Mouse (Mus musculus) cerebellum, adult 2 months (tissue): ENCODE measurements around the gene Cops3. TPM values are rescaled to one million over a fixed set of nuclear protein-coding genes. Genes with fewer than 3 reads are reported as not detected.
A peak's percentile ranks its signal among the peaks of the same experiment; 100 is the strongest.

Source experiments
- DNase-seq, 2 experiments: peaks; one replicate each; pipeline ENCODE4 v3.0.0; 2021
- H3K27ac ChIP-seq: fragments of 200-500 bp; 2 replicates; pipeline ENCODE4 v1.5.1; 2012; ENCODE audit warnings: low read length, control low read depth, inconsistent platforms; ENCODE audit not compliant: insufficient read depth
- H3K27me3 ChIP-seq: fragments of 200-500 bp; 2 replicates; pipeline ENCODE4 v1.6.1; 2012; ENCODE audit warnings: inconsistent platforms, mild to moderate bottlenecking, low read length, moderate library complexity; ENCODE audit not compliant: control insufficient read depth, insufficient read depth
- H3K4me1 ChIP-seq: fragments of 200-500 bp; 2 replicates; pipeline ENCODE4 v1.6.1; 2011; ENCODE audit warnings: low read length; ENCODE audit not compliant: control insufficient read depth, insufficient read depth
- H3K4me3 ChIP-seq: fragments of 200-500 bp; replicated peaks from 2 replicates; pipeline ENCODE3; 2011; ENCODE audit warnings: mild to moderate bottlenecking, low read depth, low read length, control low read depth; ENCODE audit not compliant: insufficient read depth
- CTCF ChIP-seq: fragments of 200-500 bp; IDR thresholded peaks from 2 replicates; pipeline ENCODE4 v1.5.1; 2011; ENCODE audit warnings: low read depth, mild to moderate bottlenecking, control low read depth, low read length, moderate library complexity, borderline replicate concordance; ENCODE audit not compliant: insufficient read depth
- POLR2A ChIP-seq: fragments of 200-500 bp; IDR thresholded peaks from 2 replicates; pipeline ENCODE4 v1.6.1; 2011; ENCODE audit warnings: low read length, control low read depth, borderline replicate concordance; ENCODE audit not compliant: insufficient read depth
- WGBS: fragments of 180-500 bp; shearing (Covaris S2); methylation state at CpG from one replicate; pipeline ENCODE4 v1.1.7; 2018; 5-methylcytosine and 5-hydroxymethylcytosine counted together
- polyA plus RNA-seq: library from polyadenylated mRNA; depleted of rRNA; stranded (reverse); fragments of >200 nt; gene quantifications from 2 replicates; pipeline ENCODE4 v1.2.3, GENCODE M21; 2012

The Cops3 gene
- polyA plus RNA-seq, 1 experiment: 66.8 TPM

DNA sequence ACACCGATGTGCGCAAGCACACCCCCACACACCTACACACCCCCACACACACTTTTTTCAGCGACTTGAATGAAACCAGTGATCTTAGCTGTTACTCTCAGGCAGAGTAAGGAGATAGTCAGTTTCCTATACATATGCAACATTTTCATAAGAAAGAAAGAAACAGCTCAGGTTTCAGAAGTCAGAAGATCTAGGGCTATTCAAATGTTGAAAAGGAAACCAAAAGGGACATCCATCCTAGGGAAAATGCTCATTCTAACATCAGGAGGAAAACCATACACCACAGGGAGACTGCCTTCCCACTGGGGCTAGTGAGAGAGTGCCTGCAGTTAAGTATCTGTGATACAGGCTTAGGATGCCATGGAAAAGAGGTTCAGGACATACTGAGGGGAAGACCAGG, 18.0 kb downstream of the Cops3 start:
- Histone ChIP-seq H3K27ac (no peak overlapping the region), H3K4me1 (no peaks in the 10 kb centered on the region), H3K4me3 (no peak overlapping the region), H3K27me3 (no peaks in the 10 kb centered on the region)
- 87% methylated on average over 3 of the region's 3 CpGs for WGBS
- no peak for TF ChIP-seq CTCF
- no peak for TF ChIP-seq POLR2A
- DNase-seq: no peak

DNA sequence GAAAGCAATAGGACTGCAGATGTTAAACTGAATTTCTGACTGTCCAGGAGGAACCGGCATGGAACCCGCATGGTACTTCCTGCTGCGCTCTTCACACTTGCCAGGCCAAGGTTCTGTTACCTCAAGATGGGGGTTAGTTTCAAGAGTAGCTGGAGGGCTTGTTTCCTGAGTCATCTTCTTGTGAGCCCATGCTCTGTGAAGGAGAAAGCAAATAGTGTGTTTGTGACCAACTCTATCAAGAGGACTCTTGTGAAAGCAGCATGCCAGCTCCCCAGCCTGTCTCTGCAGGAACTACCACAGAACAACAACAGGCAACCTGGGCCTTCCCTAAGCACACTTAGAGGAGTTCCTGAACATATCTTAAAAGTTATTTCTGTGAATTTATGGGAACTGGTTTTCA, 21.7 kb downstream of the Cops3 start:
- Histone ChIP-seq H3K27me3 (no peaks in the 10 kb centered on the region), H3K4me1 (no peaks in the 10 kb centered on the region), H3K4me3 (no peak overlapping the region), H3K27ac (no peak overlapping the region)
- TF ChIP-seq CTCF: no peak
- TF ChIP-seq POLR2A: no peak
- 93% methylated on average over 3 of the region's 3 CpGs for WGBS
- no peak for DNase-seq

GRCm38 (mm10) chr11:59815482-59816065, 24.1 kb downstream of the Cops3 start:
- H3K4me1 ChIP-seq: 0 out of 2 replicates have a peak, but pooled peaks cover 3% of the 10 kb centered on the region
- no peak overlapping the region for H3K4me3 ChIP-seq
- TF ChIP-seq POLR2A: no peak
- no peak for TF ChIP-seq CTCF
- 91% methylated on average over 6 of the region's 6 CpGs for WGBS
- H3K27ac ChIP-seq: no peak overlapping the region
- no peaks in the 10 kb centered on the region for H3K27me3 ChIP-seq
- no peak for DNase-seq

GRCm38 (mm10) chr11:59814936-59815335, 24.7 kb downstream of the Cops3 start:
- Histone ChIP-seq H3K4me1 (0 out of 2 replicates have a peak, but pooled peaks cover 3% of the 10 kb centered on the region), H3K4me3 (no peak overlapping the region), H3K27me3 (no peaks in the 10 kb centered on the region), H3K27ac (no peak overlapping the region)
- 91% methylated on average over 6 of the region's 6 CpGs for whole genome bisulfite sequencing
- DNase-seq: no peak
- TF ChIP-seq CTCF (no peak), POLR2A (no peak)

DNA sequence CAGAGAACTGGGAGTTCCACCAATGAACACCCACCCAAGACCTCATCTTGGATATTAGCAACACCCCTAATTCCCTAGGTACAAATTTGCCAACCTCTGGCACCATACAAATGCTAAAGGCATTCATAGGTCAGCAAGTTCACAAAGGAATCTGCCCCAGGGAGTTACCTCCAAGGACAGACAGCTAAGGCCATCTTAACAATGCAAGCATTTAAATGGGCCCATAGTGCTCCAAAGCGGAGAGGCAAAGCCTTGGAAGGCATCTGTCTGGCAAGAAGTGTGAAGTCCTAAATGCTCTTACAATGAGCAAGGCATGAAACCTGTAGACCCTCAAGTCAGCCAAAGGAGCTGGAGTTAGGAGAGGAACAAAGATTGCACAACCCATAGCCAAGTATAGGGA, 25.3 kb downstream of the Cops3 start:
- no peak for DNase-seq
- Histone ChIP-seq H3K4me1 (0 out of 2 replicates have a peak, but pooled peaks cover 3% of the 10 kb centered on the region), H3K27me3 (no peaks in the 10 kb centered on the region), H3K27ac (no peak overlapping the region), H3K4me3 (no peak overlapping the region)
- 78% methylated on average over 1 of the region's 1 CpGs for WGBS
- no peak for TF ChIP-seq POLR2A
- TF ChIP-seq CTCF: no peak

DNA sequence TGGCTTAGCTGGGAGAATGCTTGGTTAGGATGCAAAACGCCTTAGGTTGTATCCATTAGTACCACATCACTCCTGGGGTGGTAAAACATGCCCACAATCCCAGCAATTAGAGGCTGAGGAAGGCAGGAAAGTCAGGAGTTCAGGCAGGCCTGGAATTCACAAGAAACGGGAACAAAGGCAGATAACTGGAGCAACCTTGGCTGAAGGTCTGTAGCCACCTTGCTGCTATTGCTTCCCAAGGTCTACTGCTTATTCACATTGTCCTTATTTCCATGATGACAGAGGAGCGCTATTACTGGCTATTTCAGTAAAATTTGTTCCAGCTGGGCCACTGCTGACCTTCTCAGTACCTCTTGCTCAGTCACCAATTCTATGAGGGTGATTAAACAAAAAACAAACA, 26.4 kb downstream of the Cops3 start:
- H3K27me3 ChIP-seq: no peaks in the 10 kb centered on the region
- no peak for DNase-seq
- H3K27ac ChIP-seq: no peak overlapping the region
- WGBS: 83% methylated on average over 3 of the region's 3 CpGs
- TF ChIP-seq POLR2A (no peak), CTCF (no peak)
- H3K4me1 ChIP-seq: 0 out of 2 replicates have a peak, but pooled peaks cover 3% of the 10 kb centered on the region
- H3K4me3 ChIP-seq: no peak overlapping the region

DNA sequence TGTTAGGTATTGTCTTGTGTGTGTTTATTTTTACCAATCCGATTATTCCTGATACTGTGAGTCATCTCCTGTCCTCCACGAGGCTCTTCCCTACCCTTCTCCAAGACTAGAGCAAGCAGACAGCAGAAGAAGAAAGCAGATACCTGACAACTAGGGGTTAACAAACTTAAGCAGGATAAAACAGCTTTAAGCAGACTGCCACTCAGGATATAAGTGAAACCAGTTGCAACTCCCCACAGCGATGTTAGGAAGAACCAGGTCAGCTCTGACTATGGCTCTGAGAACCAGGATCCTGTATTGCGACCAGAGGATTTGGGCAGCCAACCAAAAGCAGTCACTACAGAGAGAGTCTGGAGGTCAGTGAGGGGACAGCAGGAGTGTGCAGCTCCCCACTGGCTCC, 28.4 kb downstream of the Cops3 start:
- 0 out of 2 replicates have a peak overlapping the region, but pooled peaks have one; percentile 21 for H3K27ac ChIP-seq
- WGBS: 73% methylated on average over 4 of the region's 4 CpGs
- H3K4me3 ChIP-seq: no peak overlapping the region
- peaks cover 17% of the 10 kb centered on the region for H3K4me1 ChIP-seq
- TF ChIP-seq POLR2A (no peak), CTCF (no peak)
- no peak for DNase-seq
- H3K27me3 ChIP-seq: no peaks in the 10 kb centered on the region

GRCm38 (mm10) chr11:59810480-59811158, 29.0 kb downstream of the Cops3 start:
- no peak for DNase-seq
- Histone ChIP-seq H3K4me3 (peak overlapping the region; percentile 84), H3K27me3 (no peaks in the 10 kb centered on the region), H3K27ac (peak overlapping the region; percentile 99; the same call in 1 of the 2 replicates), H3K4me1 (peaks cover 22% of the 10 kb centered on the region)
- 64% methylated on average over 14 of the region's 14 CpGs for WGBS
- TF ChIP-seq POLR2A: no peak
- no peak for TF ChIP-seq CTCF
